Mouse (Mus musculus): ENCODE data around the gene Ncmap. TPM values are rescaled to one million over a fixed set of nuclear protein-coding genes. Genes with fewer than 3 reads are reported as not detected.

Ncmap gene
- 0.87 and 1.5 TPM in 2 replicates for polyA plus RNA-seq (2014; fragmentation: Nextera tagmentation; extraction: Ambion mirVana)

DNA sequence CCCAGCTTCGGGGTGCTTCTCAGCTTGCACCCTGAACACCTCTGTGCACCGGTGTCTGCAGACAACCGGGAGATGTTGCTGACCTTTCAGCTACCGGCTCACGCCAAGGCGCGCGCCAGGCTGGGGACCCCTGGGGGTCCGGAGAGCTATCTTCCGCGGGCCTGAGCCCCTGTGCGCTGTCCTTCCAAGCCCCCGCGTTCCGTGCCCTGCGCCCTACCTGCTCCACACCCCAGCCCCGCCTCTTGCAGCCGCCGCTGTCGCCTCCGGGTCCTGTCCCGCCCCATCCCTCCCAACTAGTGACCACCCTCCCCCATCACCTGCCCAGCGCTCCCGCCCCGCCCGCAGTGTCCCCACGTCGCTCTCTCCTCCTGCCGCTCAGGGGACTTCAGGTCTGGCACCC, at the start of gene Ncmap:
Ncmap (minus strand) TSS at position 237 of the 400 bp plus-strand sequence.
- ATAC-seq (replicated peaks; ENCODE audit: insufficient number of reproducible peaks, low FRiP score, low TSS enrichment) = no peak
- H3K27me3 ChIP-seq (ENCODE audit: control insufficient read depth, insufficient read depth, low read length) = peaks cover 39% of the 10 kb centered on the region
- under 1% methylated on average over 28 of the region's 29 CpGs for WGBS (ENCODE audit: insufficient replicate concordance)
- peak within 1 kb of the TSS; percentile 45 for H3K4me3 ChIP-seq (ENCODE audit: low read depth, low read length)
- H3K4me2 ChIP-seq = peak within 1 kb of the TSS; percentile 90
- H3K9ac ChIP-seq (ENCODE audit: low read depth, low read length) = peak within 1 kb of the TSS; percentile 34
- peaks cover 3% of the 10 kb centered on the region; the same call in 1 of the 2 replicates for H3K4me1 ChIP-seq (ENCODE audit: control insufficient read depth, insufficient read depth, low read length)
- no peaks in the 10 kb centered on the region for H3K36me3 ChIP-seq (ENCODE audit: control insufficient read depth, insufficient read depth, low read length)
- no peaks in the 10 kb centered on the region for H3K9me3 ChIP-seq (replicated peaks; ENCODE audit: control insufficient read depth, low read length)
- H3K27ac ChIP-seq (ENCODE audit: low read depth, low read length) = no peak within 1 kb of the TSS

GRCm38 (mm10) chr4:135442473-135442872, 44.4 kb upstream of the Ncmap start:
- ATAC-seq (replicated peaks; ENCODE audit: insufficient number of reproducible peaks, low FRiP score, low TSS enrichment) = no peak
- H3K36me3 ChIP-seq (ENCODE audit: control insufficient read depth, insufficient read depth, low read length) = no peaks in the 10 kb centered on the region

DNA sequence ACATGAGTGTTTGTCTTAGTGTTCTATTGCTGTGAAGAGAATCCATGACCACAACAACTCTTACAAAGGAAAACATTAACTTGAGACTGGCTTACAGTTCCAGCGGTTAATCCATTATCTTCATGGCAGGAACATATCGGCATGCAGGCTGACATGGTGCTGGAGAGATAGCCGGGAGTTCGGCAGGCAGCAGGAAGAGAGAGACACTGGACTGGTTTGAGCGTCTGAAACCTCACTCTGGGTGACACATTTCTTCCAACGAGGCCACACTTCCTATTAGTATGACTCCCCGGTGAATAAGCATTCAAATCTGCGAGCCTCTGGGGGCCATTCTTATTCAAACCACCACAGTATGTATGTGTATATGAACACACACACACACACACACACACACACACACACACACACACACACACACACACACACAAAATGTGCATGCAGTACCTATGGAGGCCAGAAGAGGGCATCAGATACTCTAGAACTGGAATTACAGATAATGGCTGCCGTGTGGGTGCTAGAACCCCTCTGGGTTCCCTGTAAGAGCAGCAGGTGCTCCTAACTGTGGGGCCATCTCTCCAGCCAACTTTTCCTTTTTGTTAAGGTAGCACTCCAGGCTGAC, 42.0 kb upstream of the Ncmap start:
- H3K36me3 ChIP-seq (ENCODE audit: control insufficient read depth, insufficient read depth, low read length) = no peaks in the 10 kb centered on the region
- no peaks in the 10 kb centered on the region for H3K27me3 ChIP-seq (ENCODE audit: control insufficient read depth, insufficient read depth, low read length)
- no peak overlapping the region for H3K9ac ChIP-seq (ENCODE audit: low read depth, low read length)
- WGBS (ENCODE audit: insufficient replicate concordance) = 29% methylated on average over 9 of the region's 9 CpGs
- peak overlapping the region; percentile 52; the same call in 1 of the 2 replicates for H3K4me2 ChIP-seq
- H3K4me1 ChIP-seq (ENCODE audit: control insufficient read depth, insufficient read depth, low read length) = 0 out of 2 replicates have a peak, but pooled peaks cover 2% of the 10 kb centered on the region
- H3K27ac ChIP-seq (ENCODE audit: low read depth, low read length) = peak overlapping the region; percentile 62
- H3K4me3 ChIP-seq (ENCODE audit: low read depth, low read length) = no peak overlapping the region
- no peak for ATAC-seq (replicated peaks; ENCODE audit: insufficient number of reproducible peaks, low FRiP score, low TSS enrichment)
- H3K9me3 ChIP-seq (replicated peaks; ENCODE audit: control insufficient read depth, low read length) = no peaks in the 10 kb centered on the region

More at GRCm38 (mm10) chr4:135442473-135442872, 44.4 kb upstream of the Ncmap start:
- no peaks in the 10 kb centered on the region for H3K27me3 ChIP-seq (ENCODE audit: control insufficient read depth, insufficient read depth, low read length)
- no peaks in the 10 kb centered on the region for H3K9me3 ChIP-seq (replicated peaks; ENCODE audit: control insufficient read depth, low read length)
- no peak overlapping the region for H3K4me3 ChIP-seq (ENCODE audit: low read depth, low read length)
- WGBS (ENCODE audit: insufficient replicate concordance) = 63% methylated on average over 5 of the region's 5 CpGs
- H3K27ac ChIP-seq (ENCODE audit: low read depth, low read length) = no peak overlapping the region
- H3K4me2 ChIP-seq = no peak overlapping the region
- no peak overlapping the region for H3K9ac ChIP-seq (ENCODE audit: low read depth, low read length)
- H3K4me1 ChIP-seq (ENCODE audit: control insufficient read depth, insufficient read depth, low read length) = 0 out of 2 replicates have a peak, but pooled peaks cover 2% of the 10 kb centered on the region

DNA sequence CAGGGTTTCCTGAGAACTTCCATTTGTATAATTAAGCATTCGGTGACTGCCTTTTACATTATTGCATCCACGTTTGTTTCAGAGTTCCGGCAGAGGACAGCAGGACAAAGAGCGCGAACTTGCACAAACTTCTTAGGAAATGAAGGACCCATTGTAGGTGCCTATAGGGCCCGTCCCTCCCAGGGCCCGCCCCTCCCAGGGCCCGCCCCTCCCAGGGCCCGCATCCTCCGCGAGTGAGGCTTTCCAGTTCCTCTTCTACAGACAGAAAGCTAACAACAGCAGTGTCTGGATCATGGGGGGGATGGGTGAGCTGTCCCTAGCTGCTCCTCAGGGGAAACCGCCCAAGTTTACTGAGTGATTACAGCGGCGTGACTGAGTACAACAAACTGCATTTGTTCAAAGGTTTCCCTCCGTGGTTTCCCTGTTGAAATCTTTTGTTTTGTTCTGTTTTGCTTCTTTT, 41.2 kb upstream of the Ncmap start:
- Histone ChIP-seq H3K9me3 (replicated peaks; ENCODE audit: control insufficient read depth, low read length) (no peaks in the 10 kb centered on the region), H3K4me3 (ENCODE audit: low read depth, low read length) (no peak overlapping the region; the same call in 1 of the 2 replicates), H3K36me3 (ENCODE audit: control insufficient read depth, insufficient read depth, low read length) (no peaks in the 10 kb centered on the region), H3K4me2 (peak overlapping the region; percentile 52), H3K9ac (ENCODE audit: low read depth, low read length) (no peak overlapping the region; the same call in 1 of the 2 replicates), H3K27me3 (ENCODE audit: control insufficient read depth, insufficient read depth, low read length) (no peaks in the 10 kb centered on the region), H3K27ac (ENCODE audit: low read depth, low read length) (peak overlapping the region; percentile 62), H3K4me1 (ENCODE audit: control insufficient read depth, insufficient read depth, low read length) (peaks cover 2% of the 10 kb centered on the region; the same call in 1 of the 2 replicates)
- peak; percentile 84 for ATAC-seq (replicated peaks; ENCODE audit: insufficient number of reproducible peaks, low FRiP score, low TSS enrichment)
- 3% methylated on average over 15 of the region's 15 CpGs for WGBS (ENCODE audit: insufficient replicate concordance)

DNA sequence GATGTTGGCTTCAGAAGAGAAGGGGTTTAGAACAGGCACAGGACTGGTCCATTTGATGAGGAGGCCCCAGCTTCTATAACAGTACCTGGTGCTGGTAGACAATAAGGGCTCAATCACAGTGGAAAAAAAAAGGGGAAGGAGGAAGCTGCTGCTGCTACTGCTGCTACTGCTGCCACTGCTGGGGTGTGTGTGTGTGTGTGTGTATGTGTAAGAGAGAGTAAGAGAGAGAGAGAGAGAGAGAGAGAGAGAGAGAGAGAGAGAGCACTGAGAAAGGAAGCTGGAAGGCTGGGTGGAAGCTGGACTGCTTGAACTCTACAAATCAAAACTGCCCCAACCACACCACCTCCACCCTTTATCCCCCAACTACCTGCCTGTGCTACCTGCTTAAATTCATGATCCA, 39.9 kb upstream of the Ncmap start:
- Histone ChIP-seq H3K4me1 (ENCODE audit: control insufficient read depth, insufficient read depth, low read length) (peaks cover 2% of the 10 kb centered on the region; the same call in 1 of the 2 replicates), H3K4me2 (no peak overlapping the region), H3K27me3 (ENCODE audit: control insufficient read depth, insufficient read depth, low read length) (no peaks in the 10 kb centered on the region), H3K9me3 (replicated peaks; ENCODE audit: control insufficient read depth, low read length) (no peaks in the 10 kb centered on the region), H3K9ac (ENCODE audit: low read depth, low read length) (no peak overlapping the region), H3K36me3 (ENCODE audit: control insufficient read depth, insufficient read depth, low read length) (no peaks in the 10 kb centered on the region), H3K4me3 (ENCODE audit: low read depth, low read length) (no peak overlapping the region), H3K27ac (ENCODE audit: low read depth, low read length) (no peak overlapping the region)
- ATAC-seq (replicated peaks; ENCODE audit: insufficient number of reproducible peaks, low FRiP score, low TSS enrichment) = no peak

DNA sequence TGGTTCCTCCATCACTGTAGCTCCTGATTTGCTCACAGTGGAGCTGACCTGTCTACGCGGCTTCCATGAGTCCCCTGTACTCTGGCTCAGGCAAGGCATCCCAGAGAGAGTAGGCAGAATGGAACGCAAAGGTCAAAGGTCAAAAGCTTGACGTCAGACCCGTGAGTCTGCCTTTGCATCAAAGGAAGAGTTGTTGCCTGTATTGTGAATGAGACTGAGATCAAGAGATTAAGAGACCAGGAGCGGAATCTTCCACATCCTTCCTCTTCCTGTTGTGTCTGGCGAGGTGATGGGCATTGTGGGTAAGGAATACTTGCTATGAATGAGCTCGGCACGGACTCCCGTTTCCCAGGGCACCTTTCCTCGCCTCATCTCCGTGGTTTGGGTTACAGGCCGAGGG, 38.3 kb upstream of the Ncmap start:
- no peak overlapping the region for H3K4me3 ChIP-seq (ENCODE audit: low read depth, low read length)
- no peaks in the 10 kb centered on the region for H3K9me3 ChIP-seq (replicated peaks; ENCODE audit: control insufficient read depth, low read length)
- 50% methylated on average over 13 of the region's 13 CpGs for WGBS (ENCODE audit: insufficient replicate concordance)
- H3K27ac ChIP-seq (ENCODE audit: low read depth, low read length) = no peak overlapping the region
- no peaks in the 10 kb centered on the region for H3K27me3 ChIP-seq (ENCODE audit: control insufficient read depth, insufficient read depth, low read length)
- no peaks in the 10 kb centered on the region for H3K36me3 ChIP-seq (ENCODE audit: control insufficient read depth, insufficient read depth, low read length)
- no peak overlapping the region for H3K9ac ChIP-seq (ENCODE audit: low read depth, low read length)
- H3K4me2 ChIP-seq = no peak overlapping the region
- ATAC-seq (replicated peaks; ENCODE audit: insufficient number of reproducible peaks, low FRiP score, low TSS enrichment) = no peak
- peaks cover 2% of the 10 kb centered on the region; the same call in 1 of the 2 replicates for H3K4me1 ChIP-seq (ENCODE audit: control insufficient read depth, insufficient read depth, low read length)

DNA sequence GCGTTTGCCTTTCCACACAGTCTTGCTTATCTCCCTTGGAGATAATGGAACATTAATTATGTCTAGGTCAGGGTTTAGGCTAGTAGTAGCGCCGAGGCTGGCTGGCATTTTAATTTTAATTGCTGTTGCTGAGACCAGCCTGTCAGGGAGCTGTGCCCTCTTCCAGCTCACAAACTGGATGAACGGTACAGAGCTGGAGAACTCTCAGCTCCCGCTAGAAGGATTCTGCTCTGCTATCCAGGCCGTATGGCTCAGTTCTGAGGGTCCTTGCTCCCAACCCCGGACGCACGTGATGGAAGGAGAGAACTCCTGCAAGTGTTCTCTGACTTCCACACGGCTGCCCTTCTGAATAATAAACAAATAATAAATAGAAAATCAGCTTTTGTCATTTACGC, 36.4 kb upstream of the Ncmap start:
- ATAC-seq (replicated peaks; ENCODE audit: insufficient number of reproducible peaks, low FRiP score, low TSS enrichment) = 0 out of 2 replicates have a peak, but pooled peaks have one; percentile 11
- H3K27ac ChIP-seq (ENCODE audit: low read depth, low read length) = peak overlapping the region; percentile 54; the same call in 1 of the 2 replicates
- 29% methylated on average over 11 of the region's 11 CpGs for WGBS (ENCODE audit: insufficient replicate concordance)
- no peaks in the 10 kb centered on the region; the same call in 1 of the 2 replicates for H3K4me1 ChIP-seq (ENCODE audit: control insufficient read depth, insufficient read depth, low read length)
- H3K9ac ChIP-seq (ENCODE audit: low read depth, low read length) = peak overlapping the region; percentile 71
- no peaks in the 10 kb centered on the region for H3K36me3 ChIP-seq (ENCODE audit: control insufficient read depth, insufficient read depth, low read length)
- peak overlapping the region; percentile 90 for H3K4me2 ChIP-seq
- H3K4me3 ChIP-seq (ENCODE audit: low read depth, low read length) = peak overlapping the region; percentile 67
- H3K27me3 ChIP-seq (ENCODE audit: control insufficient read depth, insufficient read depth, low read length) = no peaks in the 10 kb centered on the region
- no peaks in the 10 kb centered on the region for H3K9me3 ChIP-seq (replicated peaks; ENCODE audit: control insufficient read depth, low read length)

GRCm38 (mm10) chr4:135433443-135434394, 35.7 kb upstream of the Ncmap start, which contains the start of gene Rcan3:
Gene Rcan3 (minus strand): TSS chr4:135433853.
- Histone ChIP-seq H3K9ac (ENCODE audit: low read depth, low read length) (peak within 1 kb of the TSS; percentile 73), H3K27ac (ENCODE audit: low read depth, low read length) (peak within 1 kb of the TSS; percentile 54), H3K27me3 (ENCODE audit: control insufficient read depth, insufficient read depth, low read length) (no peaks in the 10 kb centered on the region), H3K4me1 (ENCODE audit: control insufficient read depth, insufficient read depth, low read length) (no peaks in the 10 kb centered on the region; the same call in 1 of the 2 replicates), H3K9me3 (replicated peaks; ENCODE audit: control insufficient read depth, low read length) (no peaks in the 10 kb centered on the region), H3K4me2 (peak within 1 kb of the TSS; percentile 90), H3K36me3 (ENCODE audit: control insufficient read depth, insufficient read depth, low read length) (no peaks in the 10 kb centered on the region), H3K4me3 (ENCODE audit: low read depth, low read length) (peak within 1 kb of the TSS; percentile 67)
- under 1% methylated on average over 71 of the region's 79 CpGs for WGBS (ENCODE audit: insufficient replicate concordance)
- ATAC-seq (replicated peaks; ENCODE audit: insufficient number of reproducible peaks, low FRiP score, low TSS enrichment) = peak; percentile 75

All from heart, embryonic 11.5 days (tissue).